Mouse (Mus musculus) gastrocnemius, adult 8-10 months (tissue): ENCODE measurements around the gene 4931406P16Rik. TPM values are rescaled to one million over a fixed set of nuclear protein-coding genes. Genes with fewer than 3 reads are reported as not detected.
"Not testable (repeated sequence)": the region's sequence is repeated elsewhere in the genome, so short reads cannot be mapped to it uniquely, and the experiment has no call there.

Experiments
- DNase-seq, 2 experiments: peaks; one replicate each; pipeline ENCODE4 v3.0.0; 2022; ENCODE audit warnings: low spot score in 2 of 2
- total RNA-seq, 4 experiments: library from RNA; stranded (reverse); gene quantifications; 2 replicates each; pipeline ENCODE4 v1.2.4; 2022

The 4931406P16Rik gene
- 10 to 100 TPM; 28.9 to 47.5 (median 39.1) TPM for total RNA-seq

- DNase-seq, result peak; percentile 78 to 79
Observed at GRCm38 (mm10) chr7:34313443-34313875, at the start of gene 4931406P16Rik. Gene 4931406P16Rik (minus strand): TSS chr7:34313551.

- DNase-seq, result no peak
Observed at GRCm38 (mm10) chr7:34355629-34356028, 42.3 kb upstream of the 4931406P16Rik start.

GRCm38 (mm10) chr7:34351997-34352396 lies 38.6 kb upstream of the 4931406P16Rik start:
- no peak for DNase-seq

- peak in 1 of 2 experiments; percentile 23 for DNase-seq
Observed at GRCm38 (mm10) chr7:34350166-34350565, 36.8 kb upstream of the 4931406P16Rik start.

- no peak for DNase-seq
Observed at GRCm38 (mm10) chr7:34348011-34348410, 34.7 kb upstream of the 4931406P16Rik start.

GRCm38 (mm10) chr7:34347041-34347440 lies 33.7 kb upstream of the 4931406P16Rik start:
- no peak for DNase-seq

GRCm38 (mm10) chr7:34346505-34346904 lies 33.2 kb upstream of the 4931406P16Rik start:
- no peak for DNase-seq

- no peak for DNase-seq
Observed at GRCm38 (mm10) chr7:34342040-34342793, 28.9 kb upstream of the 4931406P16Rik start.

GRCm38 (mm10) chr7:34340841-34341240 lies 27.5 kb upstream of the 4931406P16Rik start:
- DNase-seq, result no peak

- no peak for DNase-seq
Observed at GRCm38 (mm10) chr7:34339164-34339489, 25.8 kb upstream of the 4931406P16Rik start.

GRCm38 (mm10) chr7:34338445-34339163 lies 25.3 kb upstream of the 4931406P16Rik start:
- no peak for DNase-seq

- no peak for DNase-seq
Observed at GRCm38 (mm10) chr7:34337268-34337667, 23.9 kb upstream of the 4931406P16Rik start.

GRCm38 (mm10) chr7:34336545-34336944 lies 23.2 kb upstream of the 4931406P16Rik start:
- not testable (repeated sequence) for DNase-seq

GRCm38 (mm10) chr7:34327493-34327892 lies 14.1 kb upstream of the 4931406P16Rik start:
- DNase-seq, result no peak

GRCm38 (mm10) chr7:34324857-34325256 lies 11.5 kb upstream of the 4931406P16Rik start:
- DNase-seq, result no peak

GRCm38 (mm10) chr7:34324005-34324404 lies 10.7 kb upstream of the 4931406P16Rik start:
- DNase-seq, result no peak

GRCm38 (mm10) chr7:34323351-34323750 lies 10.0 kb upstream of the 4931406P16Rik start:
- peak in 1 of 2 experiments; percentile 45 for DNase-seq

GRCm38 (mm10) chr7:34321958-34322357 lies 8.6 kb upstream of the 4931406P16Rik start:
- DNase-seq, result no peak

- DNase-seq, result no peak
Observed at GRCm38 (mm10) chr7:34321119-34321518, 7.8 kb upstream of the 4931406P16Rik start.

GRCm38 (mm10) chr7:34319957-34320356 lies 6.6 kb upstream of the 4931406P16Rik start:
- DNase-seq, result no peak

GRCm38 (mm10) chr7:34319123-34319522 lies 5.8 kb upstream of the 4931406P16Rik start:
- peak in 1 of 2 experiments; percentile 24 for DNase-seq

GRCm38 (mm10) chr7:34317901-34318476 lies 4.6 kb upstream of the 4931406P16Rik start:
- DNase-seq, result peak; percentile 59 to 70
